Comparison of ENCODE assay signal across 17 mouse cellular contexts in genomic region chr1:51536076-51536475, GRCm38 (mm10).
"Had no signal": no experiment of that assay in that cellular context is flagged by ENCODE, and none has a peak within 500 bp of the region (broad histone marks: within the 10 kb centered on the region; RNA-seq: fewer than 3 reads in every experiment).

No protein-coding gene starts in this region.

- H3K4me3 ChIP-seq: midbrain, embryonic 10.5 days; midbrain, embryonic 12.5 days; myocyte; neural tube, embryonic 13.5 days; neural tube, embryonic 15.5 days had no signal

- H3K9me3 ChIP-seq: midbrain, embryonic 10.5 days; midbrain, embryonic 12.5 days; neural tube, embryonic 13.5 days; neural tube, embryonic 15.5 days had no signal

- DNase-seq: lung, embryonic 14.5 days; lung, postnatal 10 days; lung, postnatal 4 days; midbrain, embryonic 14.5 days; retina, postnatal 1 day; right cerebral cortex, adult 18-20 months; right cerebral cortex, postnatal 25 days; right cerebral cortex, postnatal 4 days; spleen, adult 18-20 months; thymus, adult 18-20 months; thymus, postnatal 14 days; thymus, postnatal 36 days had no signal

- H3K27me3 ChIP-seq: midbrain, embryonic 12.5 days; neural tube, embryonic 13.5 days; neural tube, embryonic 15.5 days had no signal

- H3K36me3 ChIP-seq: midbrain, embryonic 10.5 days; midbrain, embryonic 12.5 days; neural tube, embryonic 13.5 days; neural tube, embryonic 15.5 days had no signal

- H3K27ac ChIP-seq: midbrain, embryonic 10.5 days; midbrain, embryonic 12.5 days; neural tube, embryonic 13.5 days; neural tube, embryonic 15.5 days had no signal

- H3K9ac ChIP-seq: lung, embryonic 14.5 days; midbrain, embryonic 12.5 days; neural tube, embryonic 13.5 days; neural tube, embryonic 15.5 days had no signal

- H3K4me1 ChIP-seq: midbrain, embryonic 12.5 days; neural tube, embryonic 13.5 days; neural tube, embryonic 15.5 days had no signal
